Mouse (Mus musculus): ENCODE results near the gene Trim45. TPM values are rescaled to one million over a fixed set of nuclear protein-coding genes. Genes with fewer than 3 reads are reported as not detected.

The Trim45 gene
- polyA plus RNA-seq, 2 experiments, result 4.3 to 12.8 TPM

DNA sequence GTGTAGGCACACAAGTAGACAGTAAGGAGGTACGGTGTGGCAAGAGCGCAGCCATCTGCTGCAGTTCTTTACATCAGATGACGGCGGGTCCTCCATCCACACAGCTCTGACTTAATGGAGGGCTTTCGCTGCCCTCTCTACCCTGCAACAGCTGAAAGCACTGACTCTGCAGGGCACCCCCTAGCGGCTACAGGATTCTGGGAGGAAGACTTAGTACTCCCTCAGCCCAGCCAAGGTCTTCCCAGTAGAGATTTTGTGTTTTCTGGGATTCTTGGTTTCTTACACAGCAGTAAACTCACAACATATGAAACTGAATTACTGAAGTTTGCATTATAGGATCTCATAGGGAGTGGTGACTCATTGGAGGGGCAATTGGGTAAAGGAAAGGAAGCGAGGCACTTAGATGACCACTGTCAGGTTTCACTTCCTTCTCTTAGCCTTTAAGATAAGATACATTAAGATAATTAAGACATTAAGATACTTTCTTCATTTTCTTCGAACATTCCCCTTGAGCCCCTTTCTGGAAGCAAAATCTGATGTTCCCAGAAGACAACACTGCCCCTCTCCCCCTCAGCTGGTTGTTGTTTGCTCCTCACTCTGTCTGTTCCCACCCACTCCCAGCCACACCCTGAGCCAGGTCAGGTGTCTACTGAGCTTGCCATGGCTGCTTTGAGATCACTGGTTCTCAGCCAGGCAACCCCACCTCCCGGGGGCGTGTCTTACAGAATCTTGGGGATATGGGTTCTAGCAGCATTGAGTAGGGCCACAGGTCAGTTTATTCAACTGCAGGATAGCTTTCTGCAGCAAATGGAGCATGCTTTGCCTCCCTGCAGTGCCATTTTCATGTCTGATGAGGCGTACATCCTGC is 10.3 kb downstream of the Trim45 start:
- Histone ChIP-seq H3K27me3 (ENCODE audit: control insufficient read depth, insufficient read depth, low read length) (no peaks in the 10 kb centered on the region), H3K9me3 (ENCODE audit: control insufficient read depth, low read length) (no peaks in the 10 kb centered on the region), H3K36me3 (ENCODE audit: control insufficient read depth, insufficient read depth, low read length) (peaks cover 52% of the 10 kb centered on the region), H3K4me2 (replicated peaks; ENCODE audit: low read depth, low read length, severe bottlenecking) (no peak overlapping the region), H3K9ac (ENCODE audit: low read depth, low read length, severe bottlenecking) (no peak overlapping the region), H3K27ac (replicated peaks; ENCODE audit: low read depth, low read length) (no peak overlapping the region), H3K4me3 (replicated peaks; ENCODE audit: low read length) (no peak overlapping the region), H3K4me1 (ENCODE audit: control insufficient read depth, insufficient read depth, low read length) (no peaks in the 10 kb centered on the region)
- WGBS, result 74% methylated on average over 11 of the region's 11 CpGs
- no peak for ATAC-seq (ENCODE audit: low FRiP score, low read depth)
- no peak for DNase-seq (ENCODE audit: low spot score)
- TF ChIP-seq POLR2A (IDR thresholded peaks at IDR 0.05; ENCODE audit: borderline replicate concordance, extremely low read depth, insufficient read depth, insufficient read length), result no peak

DNA sequence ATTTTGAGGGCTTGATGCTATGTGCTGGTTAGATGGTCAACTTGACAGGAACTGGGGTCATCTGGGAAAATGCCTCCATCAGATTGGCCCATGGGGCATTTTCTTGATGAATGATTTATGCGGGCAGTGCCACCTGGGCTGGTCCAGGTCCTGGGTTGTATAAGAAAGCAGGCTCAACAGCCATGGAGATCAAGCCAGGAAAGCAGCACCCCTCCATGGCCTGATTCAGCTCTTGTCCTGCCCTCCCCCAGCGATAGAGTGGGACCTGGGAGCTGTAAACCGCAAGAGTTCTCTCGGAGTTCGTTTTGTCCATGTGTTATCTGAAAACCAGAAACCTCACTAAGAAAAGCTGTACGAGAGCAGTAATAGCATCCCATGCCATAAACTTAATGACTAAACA is 13.5 kb downstream of the Trim45 start:
- Histone ChIP-seq H3K4me2 (replicated peaks; ENCODE audit: low read depth, low read length, severe bottlenecking) (no peak overlapping the region), H3K9me3 (ENCODE audit: control insufficient read depth, low read length) (no peaks in the 10 kb centered on the region), H3K9ac (ENCODE audit: low read depth, low read length, severe bottlenecking) (no peak overlapping the region), H3K36me3 (ENCODE audit: control insufficient read depth, insufficient read depth, low read length) (peaks cover 51% of the 10 kb centered on the region), H3K27me3 (ENCODE audit: control insufficient read depth, insufficient read depth, low read length) (no peaks in the 10 kb centered on the region), H3K4me3 (replicated peaks; ENCODE audit: low read length) (no peak overlapping the region), H3K4me1 (ENCODE audit: control insufficient read depth, insufficient read depth, low read length) (no peaks in the 10 kb centered on the region), H3K27ac (replicated peaks; ENCODE audit: low read depth, low read length) (no peak overlapping the region)
- no peak for ATAC-seq (ENCODE audit: low FRiP score, low read depth)
- WGBS, result 57% methylated on average over 6 of the region's 6 CpGs
- TF ChIP-seq POLR2A (IDR thresholded peaks at IDR 0.05; ENCODE audit: borderline replicate concordance, extremely low read depth, insufficient read depth, insufficient read length), result no peak
- DNase-seq (ENCODE audit: low spot score), result no peak

DNA sequence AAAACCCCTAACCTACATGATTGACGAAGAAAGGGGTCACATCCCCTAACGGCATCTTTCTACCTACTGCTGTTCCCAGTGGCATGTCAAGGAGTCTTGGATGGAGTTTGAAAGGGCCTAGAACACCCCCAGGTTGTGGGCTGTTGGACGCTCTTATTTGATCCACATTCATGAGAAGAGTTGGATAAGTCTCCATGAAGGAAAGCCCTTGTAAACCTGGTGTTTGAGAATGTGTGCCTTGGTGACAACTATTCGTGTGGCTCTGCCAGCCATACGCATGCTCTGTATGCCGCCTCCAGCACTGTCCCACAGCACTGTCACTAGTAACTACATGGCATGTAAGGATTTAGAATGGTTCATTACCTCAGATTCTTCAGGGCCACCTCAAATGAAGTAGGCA is 14.2 kb downstream of the Trim45 start:
- no peaks in the 10 kb centered on the region for H3K9me3 ChIP-seq (ENCODE audit: control insufficient read depth, low read length)
- no peak for DNase-seq (ENCODE audit: low spot score)

GRCm38 (mm10) chr3:100938211-100938610 is 16.2 kb downstream of the Trim45 start:
- H3K4me3 ChIP-seq (replicated peaks; ENCODE audit: low read length), result no peak overlapping the region
- no peak for TF ChIP-seq POLR2A (IDR thresholded peaks at IDR 0.05; ENCODE audit: borderline replicate concordance, extremely low read depth, insufficient read depth, insufficient read length)
- no peak overlapping the region for H3K27ac ChIP-seq (replicated peaks; ENCODE audit: low read depth, low read length)
- no peaks in the 10 kb centered on the region for H3K4me1 ChIP-seq (ENCODE audit: control insufficient read depth, insufficient read depth, low read length)
- ATAC-seq (ENCODE audit: low FRiP score, low read depth), result no peak
- WGBS, result 93% methylated on average over 4 of the region's 4 CpGs
- no peaks in the 10 kb centered on the region for H3K27me3 ChIP-seq (ENCODE audit: control insufficient read depth, insufficient read depth, low read length)
- no peak overlapping the region for H3K9ac ChIP-seq (ENCODE audit: low read depth, low read length, severe bottlenecking)
- H3K4me2 ChIP-seq (replicated peaks; ENCODE audit: low read depth, low read length, severe bottlenecking), result no peak overlapping the region
- no peak for DNase-seq (ENCODE audit: low spot score)
- no peaks in the 10 kb centered on the region for H3K9me3 ChIP-seq (ENCODE audit: control insufficient read depth, low read length)
- peaks cover 56% of the 10 kb centered on the region for H3K36me3 ChIP-seq (ENCODE audit: control insufficient read depth, insufficient read depth, low read length)

More for the DNA sequence above, 14.2 kb downstream of the Trim45 start:
- no peaks in the 10 kb centered on the region for H3K27me3 ChIP-seq (ENCODE audit: control insufficient read depth, insufficient read depth, low read length)
- no peaks in the 10 kb centered on the region for H3K4me1 ChIP-seq (ENCODE audit: control insufficient read depth, insufficient read depth, low read length)
- H3K36me3 ChIP-seq (ENCODE audit: control insufficient read depth, insufficient read depth, low read length), result peaks cover 52% of the 10 kb centered on the region
- H3K4me2 ChIP-seq (replicated peaks; ENCODE audit: low read depth, low read length, severe bottlenecking), result no peak overlapping the region
- ATAC-seq (ENCODE audit: low FRiP score, low read depth), result no peak
- TF ChIP-seq POLR2A (IDR thresholded peaks at IDR 0.05; ENCODE audit: borderline replicate concordance, extremely low read depth, insufficient read depth, insufficient read length), result no peak
- no peak overlapping the region for H3K4me3 ChIP-seq (replicated peaks; ENCODE audit: low read length)
- WGBS, result 95% methylated on average over 6 of the region's 6 CpGs
- H3K9ac ChIP-seq (ENCODE audit: low read depth, low read length, severe bottlenecking), result no peak overlapping the region
- no peak overlapping the region for H3K27ac ChIP-seq (replicated peaks; ENCODE audit: low read depth, low read length)

DNA sequence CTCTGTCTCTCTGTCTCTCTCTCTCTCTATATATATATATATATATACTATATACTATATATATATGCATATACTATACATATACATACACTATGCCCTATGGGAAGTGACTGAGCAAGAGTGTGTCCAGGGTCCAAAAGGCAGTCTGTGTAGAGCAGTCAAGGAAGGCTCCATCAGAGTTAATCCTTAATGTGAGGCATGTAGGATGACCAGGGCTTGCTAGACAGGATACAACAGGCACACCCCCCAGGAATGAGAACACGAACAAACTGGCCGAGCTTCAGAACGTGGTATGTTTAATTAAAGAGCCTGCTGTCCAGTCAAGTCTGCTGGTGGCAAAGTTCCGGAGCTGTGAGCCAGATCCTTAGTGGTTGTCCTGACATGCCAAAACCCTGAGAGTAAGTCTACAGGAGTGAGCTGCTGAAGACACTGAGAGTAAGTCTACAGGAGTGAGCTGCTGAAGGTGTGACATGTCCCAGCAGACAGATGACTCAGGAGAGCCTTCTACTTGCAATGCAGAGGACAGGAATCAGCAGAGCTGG is 18.6 kb downstream of the Trim45 start:
- Histone ChIP-seq H3K27ac (replicated peaks; ENCODE audit: low read depth, low read length) (no peak overlapping the region), H3K4me3 (replicated peaks; ENCODE audit: low read length) (no peak overlapping the region), H3K4me2 (replicated peaks; ENCODE audit: low read depth, low read length, severe bottlenecking) (no peak overlapping the region), H3K36me3 (ENCODE audit: control insufficient read depth, insufficient read depth, low read length) (peaks cover 62% of the 10 kb centered on the region), H3K9ac (ENCODE audit: low read depth, low read length, severe bottlenecking) (no peak overlapping the region), H3K9me3 (ENCODE audit: control insufficient read depth, low read length) (no peaks in the 10 kb centered on the region), H3K27me3 (ENCODE audit: control insufficient read depth, insufficient read depth, low read length) (no peaks in the 10 kb centered on the region), H3K4me1 (ENCODE audit: control insufficient read depth, insufficient read depth, low read length) (no peaks in the 10 kb centered on the region)
- TF ChIP-seq POLR2A (IDR thresholded peaks at IDR 0.05; ENCODE audit: borderline replicate concordance, extremely low read depth, insufficient read depth, insufficient read length), result no peak
- WGBS, result 83% methylated on average over 4 of the region's 4 CpGs
- ATAC-seq (ENCODE audit: low FRiP score, low read depth) (no peak), DNase-seq (ENCODE audit: low spot score) (no peak)

All from limb, embryonic 14.5 days (tissue).